Mouse (Mus musculus): ENCODE data around the gene Echdc2. TPM values are rescaled to one million over a fixed set of nuclear protein-coding genes. Genes with fewer than 3 reads are reported as not detected.

The Echdc2 gene
- total and polyA plus RNA-seq, 3 experiments = 45.5 to 54.3 (median 51.1) TPM

DNA sequence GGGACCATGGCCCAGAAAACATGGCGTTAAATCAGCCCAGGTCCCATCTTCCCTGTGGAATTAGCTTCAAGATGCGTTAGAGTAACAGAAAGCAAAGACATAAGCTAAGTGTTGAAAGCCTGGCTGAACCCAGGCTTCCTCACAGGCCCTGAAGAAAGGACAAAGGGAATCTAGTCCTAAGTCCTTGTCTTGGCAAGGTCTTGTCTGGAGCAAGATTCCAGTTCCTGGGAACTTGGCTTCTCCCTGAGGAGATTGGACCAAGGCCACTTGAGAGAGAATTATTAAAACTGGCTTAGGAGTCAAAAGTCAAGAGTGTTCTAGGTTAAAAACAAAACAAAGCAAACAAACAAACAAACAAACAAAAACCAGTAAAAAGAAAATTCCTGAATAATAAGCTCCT lies 36.9 kb upstream of the Echdc2 start:
- Histone ChIP-seq H3K4me2 (ENCODE audit: insufficient read depth, low read depth, poor library complexity, severe bottlenecking) (no peak overlapping the region), H3K4me1 (ENCODE audit: control insufficient read depth in 1 of 2, insufficient read depth in 2 of 2) (no peaks in the 10 kb centered on the region), H3K9ac (ENCODE audit: insufficient read depth, low read depth) (no peak overlapping the region), H3K36me3 (replicated peaks in 1 of 2; ENCODE audit: control insufficient read depth in 1 of 2, insufficient read depth in 1 of 2, low read length in 1 of 2) (no peaks in the 10 kb centered on the region), H3K27me3 (replicated peaks) (no peaks in the 10 kb centered on the region), H3K4me3 (replicated peaks in 1 of 3; ENCODE audit: low read depth in 2 of 3, low read length in 2 of 3, poor library complexity in 1 of 3) (no peak overlapping the region), H3K9me3 (replicated peaks; ENCODE audit: low read length) (peaks cover 5% of the 10 kb centered on the region), H3K27ac (ENCODE audit: insufficient read depth, low read depth) (no peak overlapping the region), H3K79me2 (replicated peaks; ENCODE audit: control insufficient read depth, extremely low read depth, insufficient read depth, poor library complexity, severe bottlenecking) (no peaks in the 10 kb centered on the region)
- in situ Hi-C loops (cut with MboI; ENCODE audit: low pct_ligation_motif_present, low pct_unique_long_range_greater_than_20kb, low sequenced_read_pairs) = no loop called here
- no peak for TF ChIP-seq ELF1 (IDR thresholded peaks at IDR 0.05; ENCODE audit: low read depth, low read length)
- TF ChIP-seq HCFC1 (IDR thresholded peaks at IDR 0.05; ENCODE audit: low read depth, low read length) = no peak
- no peak for TF ChIP-seq GABPA (IDR thresholded peaks at IDR 0.05; ENCODE audit: insufficient replicate concordance, low read depth, low read length)
- no peak for TF ChIP-seq MXI1 (IDR thresholded peaks at IDR 0.05; ENCODE audit: low read depth, low read length)
- no peak for TF ChIP-seq TCF12 (IDR thresholded peaks at IDR 0.05; ENCODE audit: low read depth, low read length)
- TF ChIP-seq E2F4 (IDR thresholded peaks at IDR 0.05; ENCODE audit: insufficient replicate concordance, low read depth, low read length) = no peak
- no peak for TF ChIP-seq SIN3A (IDR thresholded peaks at IDR 0.05; ENCODE audit: low read length)
- TF ChIP-seq SMC3 (IDR thresholded peaks at IDR 0.05; ENCODE audit: low read depth, low read length) = no peak
- dilution Hi-C loops (cut with MboI; ENCODE audit: extremely low pct_ligation_motif_present, extremely low pct_unique_long_range_greater_than_20kb, low sequenced_read_pairs) = no loop called here
- DNase-seq (ENCODE audit: extremely low read depth) = no peak

DNA sequence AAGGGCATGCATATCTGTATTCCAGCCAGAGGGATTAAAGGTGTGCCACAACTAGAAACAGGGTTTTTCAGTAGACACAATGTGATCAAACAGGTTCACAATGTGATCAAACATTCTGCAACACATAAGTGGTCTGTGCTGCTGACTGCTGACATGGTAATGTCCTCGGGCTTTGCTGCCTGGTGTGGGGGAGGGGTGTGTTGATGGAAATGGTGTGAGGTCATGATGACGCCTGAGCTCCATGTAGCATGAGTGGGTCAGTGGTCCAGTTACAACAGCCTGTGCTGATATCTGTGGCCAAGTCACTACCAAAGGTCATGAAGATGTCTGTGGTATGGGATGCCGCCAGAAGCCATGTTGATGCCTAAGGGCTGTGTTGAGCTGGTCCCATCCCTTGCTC lies 34.8 kb upstream of the Echdc2 start:
- DNase-seq (ENCODE audit: extremely low read depth) = no peak
- H3K4me2 ChIP-seq (ENCODE audit: insufficient read depth, low read depth, poor library complexity, severe bottlenecking) = no peak overlapping the region
- no peaks in the 10 kb centered on the region for H3K36me3 ChIP-seq (replicated peaks in 1 of 2; ENCODE audit: control insufficient read depth in 1 of 2, insufficient read depth in 1 of 2, low read length in 1 of 2)
- H3K4me1 ChIP-seq (ENCODE audit: control insufficient read depth in 1 of 2, insufficient read depth in 2 of 2) = peaks cover 5 to 11% of the 10 kb centered on the region in 2 experiments; a peak in 2 of 4 replicates
- H3K4me3 ChIP-seq (replicated peaks in 1 of 3; ENCODE audit: low read depth in 2 of 3, low read length in 2 of 3, poor library complexity in 1 of 3) = no peak overlapping the region
- H3K9me3 ChIP-seq (replicated peaks; ENCODE audit: low read length) = peaks cover 5% of the 10 kb centered on the region
- dilution Hi-C loops (cut with MboI; ENCODE audit: extremely low pct_ligation_motif_present, extremely low pct_unique_long_range_greater_than_20kb, low sequenced_read_pairs) (no loop called here), in situ Hi-C loops (cut with MboI; ENCODE audit: low pct_ligation_motif_present, low pct_unique_long_range_greater_than_20kb, low sequenced_read_pairs) (no loop called here)
- no peak overlapping the region for H3K9ac ChIP-seq (ENCODE audit: insufficient read depth, low read depth)
- H3K27me3 ChIP-seq (replicated peaks) = no peaks in the 10 kb centered on the region
- H3K27ac ChIP-seq (ENCODE audit: insufficient read depth, low read depth) = no peak overlapping the region
- H3K79me2 ChIP-seq (replicated peaks; ENCODE audit: control insufficient read depth, extremely low read depth, insufficient read depth, poor library complexity, severe bottlenecking) = no peaks in the 10 kb centered on the region
- TF ChIP-seq KAT2A (IDR thresholded peaks at IDR 0.05; ENCODE audit: insufficient replicate concordance, low read length) (no peak), NELFE (IDR thresholded peaks at IDR 0.05; ENCODE audit: low read depth, low read length) (no peak), CTCF (conservative IDR thresholded peaks at IDR 0.05 in 1 of 2, IDR thresholded peaks at IDR 0.05 in 1 of 2; ENCODE audit: low read depth in 2 of 2, low read length in 2 of 2) (no peak), MEF2A (IDR thresholded peaks at IDR 0.05; ENCODE audit: borderline replicate concordance, low read depth, low read length) (no peak), ELF1 (IDR thresholded peaks at IDR 0.05; ENCODE audit: low read depth, low read length) (no peak), EP300 (IDR thresholded peaks at IDR 0.05; ENCODE audit: low read length) (no peak), USF1 (IDR thresholded peaks at IDR 0.05; ENCODE audit: low read depth, low read length) (no peak), PAX5 (IDR thresholded peaks at IDR 0.05; ENCODE audit: low read length) (no peak), TCF12 (IDR thresholded peaks at IDR 0.05; ENCODE audit: low read depth, low read length) (no peak), BHLHE40 (IDR thresholded peaks at IDR 0.05; ENCODE audit: low read depth, low read length) (no peak), SIN3A (IDR thresholded peaks at IDR 0.05; ENCODE audit: low read length) (no peak), CHD1 (IDR thresholded peaks at IDR 0.05; ENCODE audit: low read depth, low read length) (no peak), MXI1 (IDR thresholded peaks at IDR 0.05; ENCODE audit: low read depth, low read length) (no peak), ZKSCAN1 (IDR thresholded peaks at IDR 0.05; ENCODE audit: borderline replicate concordance, low read depth, low read length) (no peak), MAX (IDR thresholded peaks at IDR 0.05; ENCODE audit: low read length) (no peak), HCFC1 (IDR thresholded peaks at IDR 0.05; ENCODE audit: low read depth, low read length) (no peak), RAD21 (IDR thresholded peaks at IDR 0.05; ENCODE audit: low read depth, low read length) (no peak), E2F4 (IDR thresholded peaks at IDR 0.05; ENCODE audit: insufficient replicate concordance, low read depth, low read length) (no peak), POLR2AphosphoS2 (IDR thresholded peaks at IDR 0.05; ENCODE audit: low read depth, low read length) (no peak)

Data from CH12.LX (cell line).